Mouse (Mus musculus) kidney, embryonic 14.5 days (tissue): ENCODE results near the gene Tead3. TPM values are rescaled to one million over a fixed set of nuclear protein-coding genes. Genes with fewer than 3 reads are reported as not detected.

Source experiments
- ATAC-seq: fragments of 200-750 bp; cut with Nextera tagmentation; 2 replicates; pipeline ENCODE4 v1.8.0; 2017; ENCODE audit warnings: moderate number of reproducible peaks, mild to moderate bottlenecking, moderate TSS enrichment, moderate library complexity; ENCODE audit not compliant: low FRiP score, low TSS enrichment
- H3K27ac ChIP-seq: fragments of 300-500 bp; sonication (generic); 2 replicates; pipeline ENCODE4 v1.5.1; 2014; ENCODE audit warnings: low read depth, mild to moderate bottlenecking, low read length, moderate library complexity, mixed read lengths
- H3K27me3 ChIP-seq: fragments of 300-500 bp; sonication (generic); 2 replicates; pipeline ENCODE4 v1.6.1; 2014; ENCODE audit warnings: mild to moderate bottlenecking, low read length; ENCODE audit not compliant: control insufficient read depth, insufficient read depth
- H3K36me3 ChIP-seq: fragments of 300-500 bp; sonication (generic); 2 replicates; pipeline ENCODE4 v1.6.1; 2014; ENCODE audit warnings: low read length, mixed read lengths; ENCODE audit not compliant: control insufficient read depth, insufficient read depth
- H3K4me1 ChIP-seq: fragments of 300-500 bp; sonication (generic); 2 replicates; pipeline ENCODE4 v1.6.1; 2014; ENCODE audit warnings: low read length, mixed read lengths; ENCODE audit not compliant: control insufficient read depth, insufficient read depth
- H3K4me2 ChIP-seq: fragments of 300-500 bp; sonication (generic); replicated peaks from 2 replicates; pipeline ENCODE4 v1.6.1; 2014; ENCODE audit warnings: low read depth, mild to moderate bottlenecking, low read length
- H3K4me3 ChIP-seq: fragments of 300-500 bp; sonication (generic); 2 replicates; pipeline ENCODE4 v1.5.1; 2014; ENCODE audit warnings: mild to moderate bottlenecking, low read length
- H3K9ac ChIP-seq: fragments of 300-500 bp; sonication (generic); 2 replicates; pipeline ENCODE4 v1.6.1; 2014; ENCODE audit warnings: low read depth, mild to moderate bottlenecking, low read length, moderate library complexity
- H3K9me3 ChIP-seq: fragments of 300-500 bp; sonication (generic); 2 replicates; pipeline ENCODE4 v1.6.1; 2016; ENCODE audit warnings: low read length; ENCODE audit not compliant: control insufficient read depth
- WGBS: fragments of 180-500 bp; shearing (Covaris S2); extraction: QIAGEN DNeasy Blood & Tissue Kit; methylation state at CpG from one replicate; pipeline ENCODE4 v1.1.7; 2014; 5-methylcytosine and 5-hydroxymethylcytosine counted together
- polyA plus RNA-seq: library from polyadenylated mRNA; unstranded; fragments of >200 nt; fragmentation: Nextera tagmentation; extraction: Ambion mirVana; gene quantifications from 2 replicates; pipeline ENCODE4 v1.2.1, GENCODE M21; 2014

Tead3 gene
- polyA plus RNA-seq, 1 experiment from 2014 or later, result 10.9 TPM

DNA sequence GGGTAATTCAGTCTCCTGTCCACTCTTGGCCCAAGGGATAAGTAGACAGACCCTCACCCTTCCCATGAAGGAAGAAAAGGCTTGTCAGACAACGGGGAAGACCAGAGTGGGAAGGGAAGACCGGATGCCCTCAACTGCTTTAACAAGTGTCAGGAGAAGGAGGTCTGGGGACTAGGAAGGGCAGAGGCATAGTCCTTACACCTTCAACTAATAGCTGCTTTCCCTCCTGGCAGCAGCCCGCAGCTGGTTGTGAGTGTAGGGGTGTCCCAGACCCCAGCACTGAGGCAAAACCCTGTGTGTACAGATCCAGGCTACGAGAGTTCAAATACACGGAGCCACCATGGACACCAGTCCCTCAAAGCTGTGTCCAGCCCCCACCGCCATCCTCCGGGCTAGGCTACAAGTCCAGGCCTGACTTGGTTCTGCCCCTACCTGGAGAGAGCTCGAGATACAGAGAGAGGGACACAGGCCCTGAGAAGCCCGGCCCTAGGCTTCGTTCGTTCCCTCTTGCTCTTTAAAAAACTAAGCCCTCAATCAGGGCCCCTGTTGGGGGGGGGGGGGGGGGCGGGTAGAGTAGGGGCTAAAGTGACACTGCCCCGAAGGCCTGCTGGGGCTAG is 1.2 kb downstream of the Tead3 start:
- Histone ChIP-seq H3K27ac (peak overlapping the region; percentile 98), H3K4me1 (peaks cover 57% of the 10 kb centered on the region), H3K9me3 (no peaks in the 10 kb centered on the region), H3K9ac (peak overlapping the region; percentile 90), H3K4me2 (peak overlapping the region; percentile 93), H3K36me3 (no peaks in the 10 kb centered on the region), H3K4me3 (peak overlapping the region; percentile 86), H3K27me3 (no peaks in the 10 kb centered on the region)
- WGBS, result 8% methylated on average over 13 of the region's 13 CpGs
- ATAC-seq, result no peak

GRCm38 (mm10) chr17:28348211-28348610 is 2.4 kb downstream of the Tead3 start:
- ATAC-seq, result no peak
- WGBS, result 47% methylated on average over 6 of the region's 6 CpGs
- peak overlapping the region; percentile 90; the same call in 1 of the 2 replicates for H3K9ac ChIP-seq
- no peaks in the 10 kb centered on the region for H3K27me3 ChIP-seq
- no peaks in the 10 kb centered on the region for H3K9me3 ChIP-seq
- peak overlapping the region; percentile 93 for H3K4me2 ChIP-seq
- H3K36me3 ChIP-seq, result no peaks in the 10 kb centered on the region
- H3K27ac ChIP-seq, result no peak overlapping the region; the same call in 1 of the 2 replicates
- peak overlapping the region; percentile 86 for H3K4me3 ChIP-seq
- H3K4me1 ChIP-seq, result peaks cover 65% of the 10 kb centered on the region

DNA sequence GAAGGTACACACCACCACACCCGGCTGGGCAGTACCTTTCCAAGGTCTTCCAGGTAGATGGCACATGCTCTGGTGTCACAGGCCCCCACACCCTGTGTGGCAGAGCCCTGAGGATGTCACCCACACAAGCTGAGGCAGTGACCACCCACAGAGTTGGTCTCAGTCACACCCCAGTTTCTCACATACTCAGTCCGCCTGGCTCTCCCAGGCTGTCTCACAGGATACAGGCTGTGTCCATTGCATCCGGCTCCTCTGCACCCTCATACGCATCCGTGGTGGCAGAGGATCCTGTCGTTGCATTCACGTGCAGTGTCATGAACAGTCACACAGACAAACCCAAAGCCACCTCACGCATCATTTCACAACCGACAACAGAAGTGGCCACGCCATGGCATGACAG is 3.3 kb downstream of the Tead3 start:
- no peaks in the 10 kb centered on the region for H3K27me3 ChIP-seq
- peaks cover 64% of the 10 kb centered on the region for H3K4me1 ChIP-seq
- no peak overlapping the region for H3K4me3 ChIP-seq
- 63% methylated on average over 10 of the region's 10 CpGs for WGBS
- no peaks in the 10 kb centered on the region for H3K36me3 ChIP-seq
- H3K4me2 ChIP-seq, result no peak overlapping the region
- no peak overlapping the region; the same call in 1 of the 2 replicates for H3K27ac ChIP-seq
- ATAC-seq, result no peak
- H3K9ac ChIP-seq, result peak overlapping the region; percentile 2; the same call in 1 of the 2 replicates
- H3K9me3 ChIP-seq, result no peaks in the 10 kb centered on the region

GRCm38 (mm10) chr17:28345882-28346281 is 4.7 kb downstream of the Tead3 start:
- 10% methylated on average over 10 of the region's 10 CpGs for WGBS
- Histone ChIP-seq H3K4me2 (peak overlapping the region; percentile 40), H3K36me3 (no peaks in the 10 kb centered on the region), H3K4me1 (peaks cover 67% of the 10 kb centered on the region), H3K27ac (peak overlapping the region; percentile 92), H3K9me3 (no peaks in the 10 kb centered on the region), H3K9ac (peak overlapping the region; percentile 45; the same call in 1 of the 2 replicates), H3K27me3 (no peaks in the 10 kb centered on the region), H3K4me3 (peak overlapping the region; percentile 9)
- ATAC-seq, result no peak

DNA sequence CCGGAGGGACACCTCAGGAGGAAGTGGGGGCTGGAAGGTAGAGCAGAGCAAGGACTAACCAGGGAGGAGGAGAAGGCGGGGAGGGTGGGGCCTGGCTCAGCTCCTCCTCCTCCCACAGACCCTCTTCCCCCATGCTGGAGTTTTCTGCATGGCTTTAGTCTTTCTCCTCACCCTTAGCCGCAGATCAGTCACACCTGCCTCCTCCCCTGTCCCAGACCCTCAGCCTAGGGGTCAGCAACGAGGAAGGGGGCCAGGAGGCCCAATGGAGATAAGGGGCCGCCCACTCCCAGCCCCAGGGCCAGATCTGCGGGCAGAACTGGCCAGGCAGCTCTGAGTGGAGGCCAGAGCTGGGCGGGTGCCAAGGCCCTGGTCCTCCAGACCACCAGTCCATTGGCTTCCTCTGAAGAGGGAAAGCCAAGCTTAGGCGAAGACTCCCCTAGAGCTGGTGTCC is 5.3 kb downstream of the Tead3 start:
- peak overlapping the region; percentile 45; the same call in 1 of the 2 replicates for H3K9ac ChIP-seq
- H3K4me3 ChIP-seq, result peak overlapping the region; percentile 9; the same call in 1 of the 2 replicates
- no peaks in the 10 kb centered on the region for H3K9me3 ChIP-seq
- H3K27me3 ChIP-seq, result no peaks in the 10 kb centered on the region
- no peaks in the 10 kb centered on the region for H3K36me3 ChIP-seq
- peak overlapping the region; percentile 92 for H3K27ac ChIP-seq
- H3K4me1 ChIP-seq, result peaks cover 72% of the 10 kb centered on the region
- 0 out of 2 replicates have a peak, but pooled peaks have one; percentile 3 for ATAC-seq
- 16% methylated on average over 8 of the region's 8 CpGs for WGBS
- peak overlapping the region; percentile 40 for H3K4me2 ChIP-seq

GRCm38 (mm10) chr17:28344670-28345069 is 5.9 kb downstream of the Tead3 start:
- no peak overlapping the region for H3K9ac ChIP-seq
- H3K4me1 ChIP-seq, result peaks cover 75% of the 10 kb centered on the region
- no peak overlapping the region for H3K4me3 ChIP-seq
- 60% methylated on average over 3 of the region's 3 CpGs for WGBS
- ATAC-seq, result no peak
- H3K27ac ChIP-seq, result peak overlapping the region; percentile 92; the same call in 1 of the 2 replicates
- H3K36me3 ChIP-seq, result peaks cover 6% of the 10 kb centered on the region
- no peaks in the 10 kb centered on the region for H3K27me3 ChIP-seq
- H3K9me3 ChIP-seq, result no peaks in the 10 kb centered on the region
- peak overlapping the region; percentile 40; the same call in 1 of the 2 replicates for H3K4me2 ChIP-seq

DNA sequence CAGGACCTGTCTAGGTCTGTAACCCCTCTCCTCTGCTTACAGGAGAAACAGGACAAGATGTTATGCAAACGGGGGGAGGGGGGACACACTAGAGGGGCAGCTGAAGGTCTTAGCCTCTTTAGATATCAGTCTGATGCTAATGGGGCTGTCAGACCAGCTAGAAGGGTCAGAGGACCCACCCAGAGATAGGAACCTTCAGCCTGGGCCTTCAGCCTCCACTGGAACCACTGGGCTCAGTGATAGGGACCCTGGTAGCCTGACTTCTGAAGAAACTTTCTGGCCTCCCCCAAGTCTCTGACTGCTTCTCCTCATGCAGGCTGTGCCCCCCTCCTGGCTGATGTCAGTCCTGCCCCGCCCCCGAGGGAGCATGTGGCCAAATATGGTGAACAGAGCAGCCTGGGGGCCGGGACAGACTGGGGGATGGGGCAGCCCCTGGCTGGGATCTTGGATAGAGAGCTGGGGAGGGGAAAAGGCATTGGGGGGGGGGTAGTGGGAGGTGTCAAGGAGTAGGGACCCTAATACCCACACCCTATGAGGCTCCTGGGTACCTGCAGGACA is 6.5 kb downstream of the Tead3 start:
- WGBS, result 31% methylated on average over 4 of the region's 4 CpGs
- Histone ChIP-seq H3K4me3 (no peak overlapping the region), H3K9ac (peak overlapping the region; percentile 23; the same call in 1 of the 2 replicates), H3K27ac (no peak overlapping the region), H3K4me2 (no peak overlapping the region; the same call in 1 of the 2 replicates), H3K27me3 (no peaks in the 10 kb centered on the region), H3K36me3 (peaks cover 10% of the 10 kb centered on the region), H3K4me1 (peaks cover 71% of the 10 kb centered on the region), H3K9me3 (no peaks in the 10 kb centered on the region)
- ATAC-seq, result no peak

GRCm38 (mm10) chr17:28341091-28341490 is 9.5 kb downstream of the Tead3 start:
- H3K36me3 ChIP-seq, result peaks cover 29% of the 10 kb centered on the region
- H3K4me2 ChIP-seq, result peak overlapping the region; percentile 38
- H3K4me1 ChIP-seq, result peaks cover 43% of the 10 kb centered on the region
- peak; percentile 69 for ATAC-seq
- no peaks in the 10 kb centered on the region for H3K9me3 ChIP-seq
- peak overlapping the region; percentile 35; the same call in 1 of the 2 replicates for H3K9ac ChIP-seq
- peak overlapping the region; percentile 62; the same call in 1 of the 2 replicates for H3K27ac ChIP-seq
- 6% methylated on average over 26 of the region's 26 CpGs for WGBS
- H3K4me3 ChIP-seq, result peak overlapping the region; percentile 18
- no peaks in the 10 kb centered on the region for H3K27me3 ChIP-seq

GRCm38 (mm10) chr17:28340578-28340977 is 10.0 kb downstream of the Tead3 start:
- 74% methylated on average over 7 of the region's 7 CpGs for WGBS
- Histone ChIP-seq H3K36me3 (peaks cover 34% of the 10 kb centered on the region), H3K9me3 (no peaks in the 10 kb centered on the region), H3K4me1 (peaks cover 38% of the 10 kb centered on the region), H3K27me3 (no peaks in the 10 kb centered on the region), H3K4me2 (peak overlapping the region; percentile 38), H3K27ac (peak overlapping the region; percentile 62; the same call in 1 of the 2 replicates), H3K4me3 (no peak overlapping the region), H3K9ac (peak overlapping the region; percentile 35; the same call in 1 of the 2 replicates)
- ATAC-seq, result 0 out of 2 replicates have a peak, but pooled peaks have one; percentile 11
